Mouse (Mus musculus): Measurements from ENCODE around the gene Ppp1r13b.

The Ppp1r13b gene

DNA sequence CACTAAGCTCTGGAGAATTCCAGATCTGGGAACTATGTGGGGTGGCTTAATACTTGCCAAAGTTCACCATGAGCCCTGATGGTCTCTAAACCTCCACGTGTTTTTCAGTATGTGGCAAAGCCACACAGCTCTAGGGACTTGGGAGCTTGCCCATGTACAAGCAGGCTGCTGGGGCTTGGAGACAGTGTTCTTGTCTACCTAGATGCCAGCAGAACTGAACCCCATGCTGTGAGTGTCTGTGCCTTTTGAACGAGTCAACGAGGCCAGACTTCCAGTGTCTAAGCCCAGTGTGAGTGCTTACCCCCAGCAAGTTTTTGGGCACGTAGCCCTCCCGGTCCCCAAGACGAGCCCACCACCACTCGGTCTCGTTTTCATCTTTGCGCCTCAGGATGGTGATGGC is 78.0 kb downstream of the Ppp1r13b start:
- TF ChIP-seq GATA4 (IDR thresholded peaks at IDR 0.05; ENCODE audit: insufficient replicate concordance, low read length) = no peak

DNA sequence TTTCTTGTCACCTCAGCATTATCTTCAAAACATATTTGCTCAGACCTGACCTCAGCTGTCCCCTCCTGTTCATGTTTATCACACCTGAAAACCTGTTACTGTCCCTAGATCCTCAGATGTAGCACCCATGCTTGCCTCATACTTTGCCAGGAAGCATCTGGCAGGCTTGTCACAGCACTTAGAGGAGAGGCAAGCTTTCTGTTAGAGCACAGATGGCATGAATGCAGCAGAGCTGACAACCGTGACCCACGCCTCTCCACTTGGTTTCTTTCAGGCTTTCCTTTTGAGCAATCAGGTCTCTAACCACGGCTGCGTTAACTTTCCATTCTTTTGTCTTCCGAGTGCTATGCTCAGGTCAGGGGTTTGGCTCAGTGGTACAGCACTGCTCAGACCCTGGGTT is 78.5 kb downstream of the Ppp1r13b start:
- no peak for TF ChIP-seq GATA4 (IDR thresholded peaks at IDR 0.05; ENCODE audit: insufficient replicate concordance, low read length)

DNA sequence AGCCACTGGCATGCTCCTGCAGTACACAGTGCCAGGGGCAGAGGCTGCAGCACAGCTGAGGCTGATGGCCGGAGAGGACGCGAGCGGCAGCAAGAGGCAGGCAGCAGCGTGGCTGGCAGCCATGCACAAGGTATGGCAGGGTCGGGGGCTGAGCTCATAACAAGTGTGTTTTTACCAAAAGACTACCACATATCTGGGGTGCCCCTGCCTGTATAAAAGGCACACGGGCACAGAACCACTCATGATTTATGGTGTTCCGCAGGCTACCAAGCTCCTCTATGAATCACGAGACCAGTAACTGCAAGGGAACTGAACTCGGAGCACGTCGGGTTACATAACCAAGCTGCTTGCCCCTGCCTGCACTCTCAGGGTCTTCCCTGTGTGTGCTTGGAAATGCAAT is 80.4 kb downstream of the Ppp1r13b start:
- no peak for TF ChIP-seq GATA4 (IDR thresholded peaks at IDR 0.05; ENCODE audit: insufficient replicate concordance, low read length)

DNA sequence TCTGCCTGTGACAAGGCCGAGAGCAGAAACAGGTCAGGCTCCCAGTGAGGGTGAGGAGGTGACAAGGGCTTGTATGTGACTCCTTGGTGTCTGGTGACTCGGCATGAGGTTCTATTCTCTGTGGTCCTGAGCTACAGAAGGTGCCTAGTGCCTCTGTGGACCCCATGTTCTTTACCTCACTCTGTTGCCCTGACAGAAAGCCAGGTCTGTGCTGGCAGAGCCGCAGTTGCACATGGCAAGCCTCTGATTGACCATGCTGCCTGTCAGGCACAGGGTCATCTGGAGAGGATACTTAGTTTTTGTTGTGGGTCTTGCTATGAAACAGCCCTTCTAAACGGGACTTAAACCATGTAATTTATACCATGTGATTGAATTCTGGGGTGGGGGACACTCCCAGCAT is 86.0 kb downstream of the Ppp1r13b start:
- no peak for TF ChIP-seq GATA4 (IDR thresholded peaks at IDR 0.05; ENCODE audit: insufficient replicate concordance, low read length)

DNA sequence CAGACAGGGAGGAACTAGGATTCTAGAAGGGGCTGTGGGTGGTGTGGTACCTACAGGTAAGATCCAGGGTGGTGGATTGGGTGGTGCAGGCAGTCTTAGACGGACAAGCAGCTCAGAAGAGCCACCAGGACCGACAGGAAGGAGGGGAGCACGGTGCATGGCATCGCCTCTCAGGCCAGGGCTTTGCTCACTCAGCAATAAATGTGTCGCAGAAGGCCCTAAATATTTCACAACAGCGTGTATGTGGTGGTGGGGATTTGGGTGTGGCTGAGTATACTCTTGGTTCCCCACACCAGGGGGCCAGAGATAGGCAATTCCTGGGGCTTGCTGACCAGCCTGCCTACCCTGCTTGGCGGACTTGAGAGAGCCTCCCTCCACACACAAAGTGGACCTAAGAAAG is 87.2 kb downstream of the Ppp1r13b start:
- TF ChIP-seq GATA4 (IDR thresholded peaks at IDR 0.05; ENCODE audit: insufficient replicate concordance, low read length) = no peak

DNA sequence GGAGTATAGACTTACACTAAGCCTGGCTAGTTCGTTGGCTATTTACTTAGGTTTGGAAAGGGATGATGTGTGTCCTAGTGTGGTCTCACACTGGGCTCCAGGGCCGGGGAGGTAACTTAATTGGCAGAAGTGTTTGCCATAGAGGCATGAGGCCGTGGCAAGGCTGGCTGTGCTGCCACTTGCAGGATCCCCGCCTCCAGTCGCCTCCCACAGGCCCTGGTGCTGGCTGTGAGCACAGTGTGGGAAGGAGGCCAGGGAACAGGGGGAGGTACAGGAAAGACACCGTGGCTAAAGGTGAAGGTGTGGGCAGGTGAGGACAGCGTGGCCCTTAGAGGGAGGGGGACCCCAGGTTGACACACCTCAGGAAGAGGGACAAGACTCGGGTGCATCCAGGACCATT is 88.0 kb downstream of the Ppp1r13b start:
- TF ChIP-seq GATA4 (IDR thresholded peaks at IDR 0.05; ENCODE audit: insufficient replicate concordance, low read length) = no peak

DNA sequence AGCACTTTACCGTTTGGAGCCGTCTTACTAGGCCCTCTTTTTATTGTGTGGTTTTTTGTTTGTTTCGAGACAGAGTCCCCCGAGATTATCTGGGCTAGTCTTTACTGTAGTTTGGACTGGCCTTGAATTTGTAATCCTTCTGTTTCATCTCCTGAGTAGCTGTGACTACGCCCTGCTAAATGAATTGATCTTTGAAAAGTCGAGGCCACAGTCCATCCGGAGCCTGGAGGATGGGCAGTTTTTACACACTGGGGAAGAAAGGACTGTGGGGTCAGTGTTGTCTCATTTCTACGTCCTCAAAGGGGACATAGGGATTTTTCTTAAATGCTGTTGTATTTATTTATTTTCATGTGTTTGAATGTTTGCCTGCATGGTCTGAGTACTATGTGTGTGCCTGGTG is 89.9 kb downstream of the Ppp1r13b start:
- no peak for TF ChIP-seq GATA4 (IDR thresholded peaks at IDR 0.05; ENCODE audit: insufficient replicate concordance, low read length)

DNA sequence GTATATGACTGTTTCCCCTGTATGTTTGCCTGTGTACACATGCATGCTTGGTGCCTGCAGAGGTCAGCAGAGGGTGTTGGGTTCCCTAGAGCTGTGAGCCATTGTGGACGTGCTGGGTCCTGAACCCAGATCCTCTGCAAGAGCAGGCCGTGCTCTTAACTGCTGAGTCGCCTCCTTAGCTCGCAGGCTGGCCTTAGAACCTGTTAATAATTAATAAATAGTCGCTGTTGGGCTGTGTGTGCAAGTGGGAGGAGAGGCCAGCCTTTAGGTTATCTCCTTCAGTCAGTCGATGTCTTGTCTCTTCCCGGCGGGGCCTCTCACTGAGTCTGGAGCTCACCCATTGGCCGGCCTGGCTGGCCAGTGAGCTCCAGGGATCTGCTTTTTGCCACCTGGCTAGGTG is 90.9 kb downstream of the Ppp1r13b start:
- no peak for TF ChIP-seq GATA4 (IDR thresholded peaks at IDR 0.05; ENCODE audit: insufficient replicate concordance, low read length)

DNA sequence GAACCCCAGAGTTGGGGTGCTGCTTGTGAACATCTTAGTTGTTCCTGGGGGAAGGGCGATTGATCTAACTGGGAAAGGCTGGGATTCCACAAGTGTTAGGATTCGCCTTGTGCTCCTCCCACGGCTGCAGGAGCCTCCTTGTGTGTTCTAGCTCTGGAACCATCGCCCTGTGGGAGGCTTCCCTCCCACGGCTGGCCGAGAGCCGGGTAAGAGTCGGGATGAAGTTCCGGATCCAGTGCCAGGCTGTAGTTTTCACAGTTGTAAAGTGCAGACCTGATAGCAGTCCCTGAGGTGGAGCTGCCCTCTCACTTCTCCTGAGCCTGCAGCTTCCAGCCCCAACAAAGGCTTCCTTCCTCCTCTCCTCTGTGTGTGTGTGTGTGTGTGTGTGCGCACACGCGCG is 91.4 kb downstream of the Ppp1r13b start:
- TF ChIP-seq GATA4 (IDR thresholded peaks at IDR 0.05; ENCODE audit: insufficient replicate concordance, low read length) = no peak

DNA sequence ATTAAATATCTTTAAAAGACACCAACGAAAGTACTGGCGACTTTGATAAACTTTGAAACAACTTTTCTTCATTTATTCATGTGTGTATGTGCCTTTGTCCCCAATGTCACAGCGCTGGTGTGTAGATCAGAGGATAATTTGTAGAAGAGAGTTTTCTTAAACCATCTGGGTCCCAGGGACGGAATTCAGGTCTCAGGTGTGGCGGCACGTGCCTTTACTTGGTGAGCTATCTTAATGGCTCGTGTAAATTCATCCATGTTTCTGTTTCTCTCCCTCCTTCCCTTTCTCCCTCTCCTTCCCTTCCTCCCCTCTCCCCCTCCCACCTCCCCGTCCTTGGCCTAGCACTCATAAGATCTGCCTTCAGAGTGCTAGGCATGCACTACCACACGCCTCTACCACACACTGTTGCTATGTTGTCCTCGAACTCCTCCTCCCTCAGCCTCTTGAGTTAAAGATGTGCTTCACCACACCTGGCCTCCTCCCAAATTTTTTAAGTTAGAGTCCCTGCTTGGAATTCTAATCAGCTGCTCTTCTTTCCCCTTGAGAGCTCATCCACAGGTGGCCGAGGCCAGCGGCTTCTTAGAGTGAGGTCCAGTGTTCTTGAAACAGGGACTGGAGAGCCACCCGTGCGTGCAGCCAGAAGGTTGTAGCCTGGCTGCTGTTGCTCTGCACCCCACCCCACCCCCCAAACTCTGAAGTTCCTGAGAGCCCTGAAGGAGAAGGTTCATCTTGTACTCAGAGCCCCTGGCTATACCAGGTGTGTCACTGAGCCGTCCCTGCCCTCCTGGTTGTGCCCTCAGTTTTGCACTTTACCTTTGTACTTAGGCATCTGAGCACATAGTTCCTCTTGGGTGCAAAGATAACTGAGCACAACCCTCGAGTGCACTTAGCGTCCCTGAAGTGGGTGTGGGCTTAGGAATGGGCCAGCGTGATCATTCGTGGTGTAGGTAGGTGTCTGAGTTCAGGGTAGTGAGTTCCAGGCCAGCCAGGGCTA is 92.8 kb downstream of the Ppp1r13b start:
- peak; percentile 39; the same call in 1 of the 2 replicates for TF ChIP-seq GATA4 (IDR thresholded peaks at IDR 0.05; ENCODE audit: insufficient replicate concordance, low read length)

DNA sequence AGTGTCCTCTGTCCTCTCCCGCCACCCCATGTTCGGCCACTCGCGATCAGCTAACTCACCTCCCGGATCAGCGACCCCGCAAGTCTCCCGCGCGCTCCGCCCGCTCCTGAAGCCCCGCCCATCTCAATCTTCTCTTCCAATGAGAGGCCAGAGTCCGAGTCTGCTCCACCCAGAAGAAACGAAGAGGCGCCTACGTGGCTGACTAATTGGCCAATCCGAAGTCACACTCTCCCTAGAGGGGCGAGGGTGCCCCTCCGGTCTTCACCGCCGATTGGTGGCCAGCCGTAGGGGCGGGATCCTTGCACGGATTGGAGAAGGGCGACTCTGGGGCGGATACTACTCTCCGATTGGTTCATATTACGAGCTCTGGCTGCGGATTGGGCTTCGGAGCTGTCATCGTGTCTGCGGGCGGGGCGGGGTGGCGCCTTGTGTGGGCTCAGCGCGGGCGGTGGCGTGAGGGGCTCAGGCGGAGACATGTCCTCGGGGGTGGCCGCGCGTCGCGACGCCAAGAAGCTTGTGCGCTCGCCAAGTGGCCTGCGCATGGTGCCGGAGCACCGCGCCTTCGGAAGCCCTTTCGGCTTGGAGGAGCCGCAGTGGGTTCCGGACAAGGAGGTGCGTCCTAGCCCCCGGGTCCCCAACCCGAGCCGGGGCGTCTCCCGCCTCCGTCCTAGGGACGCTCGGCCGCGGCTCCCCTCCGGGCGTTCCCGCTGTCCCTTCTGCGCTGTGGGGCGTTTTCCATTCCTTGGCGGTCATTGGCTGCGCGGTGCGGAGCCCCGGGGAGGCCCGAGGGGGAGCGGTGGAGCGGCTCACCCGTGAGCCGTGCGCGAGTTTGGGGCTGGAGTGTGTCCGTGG is 93.9 kb downstream of the Ppp1r13b start, which contains the start of the genes Xrcc3 and Zfyve21:
Gene Xrcc3, minus strand, starts transcription at position 108 of the 852 bp plus-strand sequence.
Gene Zfyve21, plus strand, starts transcription at position 405 of the 852 bp plus-strand sequence.
- TF ChIP-seq GATA4 (IDR thresholded peaks at IDR 0.05; ENCODE audit: insufficient replicate concordance, low read length) = no peak

DNA sequence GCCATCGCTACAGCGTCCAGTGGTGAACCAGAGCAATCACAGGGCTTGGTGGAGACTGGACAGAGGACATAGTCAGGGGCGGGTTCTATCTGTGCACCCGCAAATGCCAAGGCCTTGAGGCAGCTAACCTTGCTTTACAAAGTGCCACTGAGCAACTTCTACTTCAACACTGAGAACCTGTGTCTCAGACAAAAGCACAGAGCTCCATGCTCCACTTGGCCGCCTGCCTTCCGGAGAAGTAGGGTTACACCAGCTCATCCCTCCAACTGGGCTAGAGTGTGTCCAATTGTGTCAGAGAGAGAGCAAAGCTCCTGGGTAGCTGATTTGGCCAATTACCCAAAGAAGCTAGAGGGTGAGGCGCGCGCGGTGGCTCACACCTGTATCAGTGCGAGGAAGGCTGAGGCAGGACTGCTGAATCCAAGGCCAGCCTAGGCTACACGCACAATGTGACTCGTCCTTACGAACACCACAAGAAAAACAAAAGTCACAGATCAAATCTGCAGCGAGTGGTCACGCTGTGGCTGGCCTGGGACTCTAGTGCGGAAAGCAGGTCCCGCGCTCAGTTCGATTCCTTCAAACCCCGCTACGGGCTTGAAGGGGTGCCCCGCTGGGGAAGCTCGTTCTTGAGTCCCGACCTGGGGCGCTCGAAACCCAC is 94.7 kb downstream of the Ppp1r13b start:
- no peak for TF ChIP-seq GATA4 (IDR thresholded peaks at IDR 0.05; ENCODE audit: insufficient replicate concordance, low read length)

DNA sequence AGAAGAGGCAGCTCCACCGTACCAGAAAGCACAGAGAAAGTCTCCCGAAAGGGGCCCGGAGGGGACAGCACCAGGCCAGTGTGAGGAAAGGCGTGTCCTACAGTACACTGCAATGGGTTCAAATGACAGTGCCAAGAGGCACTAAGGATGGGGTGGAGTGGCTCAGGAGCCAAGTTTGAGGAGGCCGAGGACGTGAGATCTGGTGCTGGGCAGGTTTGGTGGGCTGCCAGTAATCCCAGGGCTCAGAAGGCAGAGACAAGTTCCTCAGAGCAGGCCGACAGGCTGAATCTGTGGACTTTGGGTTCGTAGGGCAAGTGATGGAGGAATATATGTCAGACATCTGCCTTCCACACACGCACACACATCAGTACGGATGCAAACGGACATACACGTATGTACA is 95.3 kb downstream of the Ppp1r13b start:
- no peak for TF ChIP-seq GATA4 (IDR thresholded peaks at IDR 0.05; ENCODE audit: insufficient replicate concordance, low read length)

DNA sequence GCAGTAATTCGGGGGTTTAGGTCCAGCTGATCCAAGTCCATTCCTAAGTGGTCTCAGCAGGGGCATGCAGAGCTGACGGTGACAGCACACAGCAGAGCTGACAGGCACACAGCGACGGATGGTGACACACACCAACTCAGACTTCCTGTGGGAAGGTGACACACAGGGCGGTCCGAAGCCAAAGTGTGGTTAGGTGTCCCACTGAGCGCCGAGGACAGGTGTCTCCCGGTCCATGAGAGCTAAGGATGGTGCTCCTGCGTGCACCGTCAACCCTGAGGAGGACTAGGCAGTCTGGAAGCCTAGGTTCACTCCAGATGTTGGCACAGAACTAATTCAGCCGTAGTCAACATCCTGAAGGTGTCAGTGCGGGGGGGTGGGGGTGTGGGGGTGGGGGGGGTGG is 95.8 kb downstream of the Ppp1r13b start:
- TF ChIP-seq GATA4 (IDR thresholded peaks at IDR 0.05; ENCODE audit: insufficient replicate concordance, low read length) = no peak

DNA sequence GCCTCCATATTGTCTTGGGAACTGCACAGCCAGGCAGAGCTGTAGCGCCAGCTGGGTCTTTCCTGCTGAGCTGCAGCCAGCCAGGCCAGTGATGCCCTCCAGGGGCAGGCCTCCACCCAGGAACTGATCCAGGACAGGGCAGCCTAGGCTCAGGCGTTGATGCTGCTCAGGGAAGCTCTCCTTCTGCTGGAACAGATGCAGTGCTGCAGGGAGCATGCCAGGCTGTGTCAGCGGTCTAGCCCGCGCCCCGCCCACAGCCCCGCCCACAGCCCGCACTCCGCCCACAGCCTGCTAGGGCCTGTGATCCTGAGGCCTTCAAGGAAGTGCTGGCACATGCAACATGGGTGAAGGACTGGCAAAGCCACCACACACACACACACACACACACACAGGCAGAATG is 98.1 kb downstream of the Ppp1r13b start:
- TF ChIP-seq GATA4 (IDR thresholded peaks at IDR 0.05; ENCODE audit: insufficient replicate concordance, low read length) = no peak
